Mouse (Mus musculus): ENCODE data around the gene Ccdc22. TPM values are rescaled to one million over a fixed set of nuclear protein-coding genes. Genes with fewer than 3 reads are reported as not detected.

Gene Ccdc22
- total RNA-seq, 2 experiments from 2014 or later: 10.8 to 10.9 TPM

DNA sequence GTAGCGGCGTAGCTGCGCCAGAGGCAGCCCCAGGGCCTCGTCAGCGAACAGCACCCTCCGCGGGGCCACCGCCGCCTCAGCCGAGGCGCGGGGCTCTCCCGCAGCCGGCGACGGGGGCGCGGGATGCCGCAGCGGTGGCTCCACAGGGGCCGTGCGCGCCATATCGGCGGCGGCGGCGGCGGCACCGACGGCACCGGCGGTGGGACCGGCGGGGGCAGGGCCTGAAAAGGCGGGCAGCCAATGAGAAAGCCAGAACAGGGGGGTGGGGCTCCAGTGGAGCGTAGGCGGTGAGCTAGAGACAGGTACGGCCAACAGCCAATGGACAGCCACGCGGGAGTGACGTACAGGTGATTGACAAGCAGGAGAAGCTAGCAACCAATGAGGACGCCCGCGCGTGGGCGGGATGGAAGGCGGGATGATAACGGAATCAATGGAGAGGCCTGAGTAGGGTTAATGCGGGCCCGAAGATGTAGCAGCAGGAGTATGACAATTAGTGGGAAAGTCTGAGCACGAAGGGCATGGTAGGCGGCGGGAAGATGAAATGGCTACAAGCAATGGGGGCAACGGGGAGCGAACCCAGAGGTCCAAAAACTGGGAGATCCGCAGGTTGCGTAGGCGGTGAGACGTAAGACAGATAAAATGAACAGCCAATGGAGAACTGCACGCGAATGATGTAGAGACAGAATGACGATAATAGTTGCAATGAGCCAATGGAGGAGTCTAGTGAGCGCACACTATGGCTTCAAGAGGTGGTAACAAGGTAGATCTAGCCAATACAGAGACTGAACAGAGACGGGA, 31.0 kb downstream of the Ccdc22 start, which contains the start of gene Ppp1r3f:
Ppp1r3f (minus strand) TSS at position 197 of the 798 bp plus-strand sequence.
- intact Hi-C loops (cut with DNase I): loop anchor here (10.0 kb wide), 2 partner anchors 121 to 249 kb away; partner anchors contain the start of gene Gpkow
- peak; percentile 84 to 86 for DNase-seq

DNA sequence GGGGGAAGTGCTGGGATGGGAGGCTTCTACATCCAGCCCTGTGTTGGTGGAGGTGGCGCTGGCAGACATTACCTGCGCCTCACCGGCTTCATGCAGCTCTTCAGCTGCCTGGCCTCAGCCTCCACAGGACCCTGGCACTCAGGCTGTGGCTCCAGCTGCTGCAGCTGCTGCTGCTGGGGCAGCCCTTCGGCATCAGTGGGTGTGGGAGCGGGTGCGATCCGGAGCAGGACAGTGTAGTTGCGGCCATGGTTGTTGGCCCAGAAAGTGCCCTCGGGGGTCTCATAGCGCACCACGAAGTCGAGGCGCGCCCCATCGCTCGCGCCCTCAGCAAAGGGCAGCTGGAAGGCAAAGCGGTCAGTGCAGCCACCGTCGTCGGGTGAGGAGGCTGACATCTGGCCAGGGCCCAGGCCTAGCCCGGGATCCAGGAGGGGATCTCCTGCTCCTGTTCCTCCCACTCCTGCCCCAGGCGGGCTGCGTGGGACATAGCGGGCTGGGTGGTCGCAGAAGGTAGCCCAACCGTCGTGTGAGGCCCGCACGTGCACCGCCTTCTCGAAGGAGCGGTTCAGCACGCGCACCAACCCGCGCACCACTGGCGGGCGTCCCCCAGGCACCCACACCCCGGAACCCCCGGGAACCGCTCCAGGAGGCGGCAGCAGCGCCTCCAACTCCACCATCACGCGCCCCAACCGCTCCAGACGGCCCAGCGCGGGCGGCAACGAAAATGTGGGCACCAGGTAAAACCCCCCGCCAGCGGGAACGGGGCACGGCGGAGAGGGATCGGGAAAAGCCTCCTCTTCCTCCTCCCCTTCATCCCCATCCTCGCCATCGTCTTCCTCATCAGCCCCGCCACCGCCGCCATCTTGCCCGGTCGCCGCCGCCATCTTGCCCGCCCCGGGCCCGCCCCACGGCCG, 31.9 kb downstream of the Ccdc22 start, which contains the start of gene Foxp3:
Foxp3 (plus strand) TSS at position 469 of the 911 bp plus-strand sequence.
- intact Hi-C loops (cut with DNase I): loop anchor here (10.0 kb wide), 2 partner anchors 121 to 249 kb away; partner anchors contain the start of gene Gpkow
- peak; percentile 10 to 50 for DNase-seq

DNA sequence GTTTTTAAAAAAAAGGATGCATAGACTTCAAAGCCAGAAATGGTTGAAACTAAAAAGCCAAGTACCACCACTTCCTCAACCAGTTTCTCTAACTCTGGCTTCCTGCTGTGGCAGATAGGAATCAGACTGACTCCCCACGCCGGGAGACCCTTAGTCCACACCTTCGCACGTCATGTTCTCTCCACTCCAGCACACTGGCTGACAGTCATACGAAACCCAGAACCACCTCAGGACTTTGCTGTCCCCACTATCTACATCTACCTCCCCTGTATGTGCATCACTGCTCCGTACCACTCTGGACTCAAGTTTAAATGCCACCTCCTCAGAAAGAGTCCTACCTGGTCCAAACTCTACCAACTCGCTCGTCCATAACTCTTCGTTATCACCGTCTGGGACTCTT, 32.9 kb downstream of the Ccdc22 start:
- no peak for DNase-seq
- intact Hi-C loops (cut with DNase I): loop anchor here (10.0 kb wide), 2 partner anchors 122 to 248 kb away; partner anchors contain the start of gene Gpkow

DNA sequence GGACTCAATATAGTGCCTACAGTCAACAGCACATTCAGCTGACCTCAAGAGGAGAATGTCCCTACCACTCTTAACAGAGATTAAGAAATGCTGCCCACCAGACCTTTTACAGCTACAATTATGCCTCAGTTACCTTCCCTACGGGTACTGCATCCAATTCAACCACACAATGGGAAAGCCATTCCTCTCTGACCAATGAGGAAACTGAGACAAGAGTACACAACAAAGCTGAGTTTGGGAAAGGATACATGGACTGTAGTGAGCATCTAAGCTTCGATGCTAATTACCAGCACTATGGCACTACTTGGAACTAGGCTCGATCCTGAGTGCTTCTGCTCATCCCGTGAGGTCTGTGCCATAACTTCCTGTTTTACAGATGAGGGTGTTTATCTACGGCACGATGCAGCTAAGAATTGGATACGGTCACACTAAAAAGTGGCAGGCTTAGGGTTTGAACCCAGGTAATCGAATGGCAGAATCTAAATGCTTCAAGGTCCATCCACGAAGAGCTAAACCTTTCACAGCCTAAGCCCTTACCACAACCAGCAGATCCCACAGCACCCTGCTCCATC, 33.7 kb downstream of the Ccdc22 start:
- no peak for DNase-seq
- intact Hi-C loops (cut with DNase I): loop anchor here (10.0 kb wide), 2 partner anchors 123 to 247 kb away; partner anchors contain the start of gene Gpkow

DNA sequence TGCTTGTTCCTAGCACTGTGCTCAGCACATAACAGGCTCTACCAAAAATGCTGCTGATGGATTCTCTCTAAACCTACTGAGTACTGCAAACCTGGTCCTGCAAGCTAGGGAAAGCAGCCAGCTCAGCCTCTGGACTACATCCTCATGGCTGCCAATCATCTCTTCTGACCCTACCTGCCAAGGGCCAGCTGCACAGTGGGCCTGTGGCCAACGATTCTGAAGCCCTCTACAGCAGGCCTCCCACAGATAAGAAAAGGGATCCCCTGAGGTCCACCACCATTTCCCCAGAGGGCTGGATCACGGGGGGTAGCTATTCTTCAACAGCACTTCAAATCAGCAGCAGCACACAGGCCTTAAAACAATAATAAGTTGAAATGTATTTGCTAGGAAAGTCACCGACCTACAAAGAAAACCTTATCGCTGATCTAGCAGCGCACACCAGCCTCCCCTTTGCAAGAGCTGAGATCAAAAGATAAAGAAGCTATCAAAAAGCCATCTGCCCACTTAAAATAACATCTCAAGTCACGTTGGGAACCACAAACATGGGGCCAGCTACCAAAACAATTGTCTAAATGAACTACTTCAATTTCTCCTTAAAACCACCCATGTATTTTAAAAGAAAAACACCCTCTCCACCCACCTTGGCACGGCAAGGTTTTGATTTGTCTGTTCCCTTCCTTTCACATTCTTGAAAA, 34.7 kb downstream of the Ccdc22 start:
- no peak for DNase-seq
- intact Hi-C loops (cut with DNase I): loop anchor here (10.0 kb wide), 2 partner anchors 124 to 246 kb away; partner anchors contain the start of gene Gpkow

DNA sequence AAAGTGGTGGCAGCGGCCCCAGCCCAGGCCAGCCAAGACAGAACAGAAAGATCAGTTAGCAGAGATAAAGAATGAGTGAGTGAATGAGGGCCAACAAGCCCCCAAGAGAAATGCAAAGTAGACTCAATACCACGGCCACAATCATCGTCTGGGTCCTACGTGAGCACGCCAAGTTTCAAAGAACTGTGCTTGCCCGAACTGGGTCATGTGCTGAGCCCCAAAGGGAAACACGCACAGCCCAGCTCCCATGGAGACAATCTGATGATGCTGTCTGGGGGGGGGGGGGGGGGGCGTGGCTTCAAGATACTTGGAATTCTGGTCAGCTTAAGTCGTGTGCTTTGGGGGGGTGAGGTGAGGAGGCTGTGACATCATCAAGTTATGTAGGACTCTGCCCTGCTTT, 37.8 kb downstream of the Ccdc22 start:
- intact Hi-C loops (cut with DNase I): no loop called here
- DNase-seq: no peak

DNA sequence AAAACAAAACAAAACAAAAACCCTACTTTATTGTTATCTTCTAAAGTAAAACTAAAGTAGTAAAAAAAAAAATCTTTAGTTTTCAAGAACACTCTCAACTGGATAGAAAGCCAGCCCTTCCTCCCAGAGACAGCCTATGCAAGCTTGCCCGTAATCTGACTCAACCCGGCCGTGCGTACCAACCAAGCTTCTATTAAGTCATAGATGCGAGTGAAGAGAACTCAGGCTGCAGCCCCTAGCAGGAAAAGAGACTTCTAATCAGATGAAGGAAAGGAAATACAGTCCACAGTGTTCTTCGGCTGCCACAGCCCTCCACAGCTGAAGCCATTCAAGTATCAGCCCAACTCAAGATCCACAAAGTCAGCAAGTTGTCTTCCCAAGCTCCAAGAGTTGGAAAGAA, 39.0 kb downstream of the Ccdc22 start:
- intact Hi-C loops (cut with DNase I): no loop called here
- DNase-seq: no peak

DNA sequence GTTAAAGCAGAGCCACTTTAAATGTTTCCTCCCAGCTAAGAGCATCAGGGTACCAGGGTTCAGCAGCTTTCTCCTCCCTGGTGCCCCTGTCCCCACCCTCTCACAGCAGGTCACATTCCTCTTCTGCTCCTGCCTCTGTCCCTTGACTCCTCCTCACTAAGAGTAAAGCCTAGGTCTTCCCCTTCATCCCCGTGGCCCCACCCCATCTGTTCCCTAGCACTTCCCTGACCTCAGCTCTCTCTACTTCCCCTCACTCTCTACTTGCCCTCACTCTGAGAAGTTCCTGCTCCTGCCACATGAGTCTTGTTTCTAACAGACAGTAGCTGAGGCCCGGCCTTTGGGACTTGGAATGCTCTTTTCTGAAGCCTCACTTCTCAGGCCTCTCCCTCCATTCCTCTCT, 42.2 kb downstream of the Ccdc22 start:
- intact Hi-C loops (cut with DNase I): no loop called here
- no peak for DNase-seq

DNA sequence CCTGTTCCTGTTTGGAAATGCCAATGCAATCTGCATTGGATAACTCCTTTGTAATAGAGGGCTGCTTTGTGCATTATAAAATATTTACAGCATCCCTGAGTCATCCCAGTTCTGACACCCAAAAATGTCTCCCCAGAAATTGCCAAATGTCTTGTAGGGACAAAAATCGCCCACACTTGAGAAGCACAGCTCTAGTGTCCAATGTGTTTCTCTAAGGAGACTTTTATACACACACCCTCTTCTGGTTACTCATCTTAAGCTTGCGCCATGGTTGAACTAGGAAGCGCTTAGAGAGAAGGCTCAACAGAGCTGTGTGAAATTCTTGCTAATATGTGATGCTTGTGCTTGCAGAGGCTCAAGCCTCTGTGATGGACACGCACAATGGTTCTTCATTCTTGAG, 51.8 kb downstream of the Ccdc22 start:
- intact Hi-C loops (cut with DNase I): no loop called here
- DNase-seq: no peak

Other genes with a start within 250 kb of the Ccdc22 start
- gene Usp27x, start 229.7 kb downstream of the Ccdc22 start, total RNA-seq (2021): under 1 TPM; 0.76 to 0.92 TPM
- gene Foxp3, start 31.9 kb downstream of the Ccdc22 start, total RNA-seq (2021): not detected
- 1 to 10 TPM; 2.0 to 3.0 TPM for gene Ppp1r3f, start 31.2 kb downstream of the Ccdc22 start, total RNA-seq (2021)
- gene Cacna1f, start 1.6 kb upstream of the Ccdc22 start, total RNA-seq (2021): not detected
- 1 to 10 TPM; 1.0 to 2.6 TPM for gene Syp, start 33.0 kb upstream of the Ccdc22 start, total RNA-seq (2021)
- gene Prickle3, start 51.7 kb upstream of the Ccdc22 start, total RNA-seq (2021): 10 to 100 TPM; 17.0 to 26.0 TPM
- gene Plp2, start 65.9 kb upstream of the Ccdc22 start, total RNA-seq (2021): 10 to 100 TPM; 48.4 to 62.1 TPM
- gene Magix, start 75.7 kb upstream of the Ccdc22 start, total RNA-seq (2021): 10 to 100 TPM; 25.2 to 33.2 TPM
- 10 to 100 TPM; 19.1 to 21.4 TPM for gene Gpkow, start 91.6 kb upstream of the Ccdc22 start, total RNA-seq (2021)
- gene Wdr45, start 108.8 kb upstream of the Ccdc22 start, total RNA-seq (2021): 10 to 100 TPM; 46.3 to 55.4 TPM
- under 1 TPM in 1 of 2 experiments, not detected in 1; 0.68 TPM for gene Gm45208, start 116.7 kb upstream of the Ccdc22 start, total RNA-seq (2021)
- 1 to 10 TPM; 5.4 to 5.7 TPM for gene Praf2, start 122.9 kb upstream of the Ccdc22 start, total RNA-seq (2021)
- gene Ccdc120, start 145.4 kb upstream of the Ccdc22 start, total RNA-seq (2021): 1 to 10 TPM in 1 of 2 experiments, under 1 TPM in 1; 0.42 to 1.8 TPM
- gene Tfe3, start 157.0 kb upstream of the Ccdc22 start, total RNA-seq (2021): 10 to 100 TPM; 14.3 to 17.3 TPM
- 10 to 100 TPM; 25.1 to 25.4 TPM for gene Gripap1, start 184.2 kb upstream of the Ccdc22 start, total RNA-seq (2021)
- under 1 TPM; 0.19 to 0.28 TPM for gene Kcnd1, start 216.8 kb upstream of the Ccdc22 start, total RNA-seq (2021)
- 10 to 100 TPM; 26.1 to 27.8 TPM for gene Otud5, start 235.8 kb upstream of the Ccdc22 start, total RNA-seq (2021)